Mouse (Mus musculus) heart, postnatal 10 days (tissue): Measurements from ENCODE around the gene Arl5b. TPM values are rescaled to one million over a fixed set of nuclear protein-coding genes. Genes with fewer than 3 reads are reported as not detected.

Experiments
- DNase-seq, 2 experiments: peaks; one replicate each; pipeline ENCODE4 v3.0.0; 2021
- intact Hi-C: fragments of 180-260 bp; cut with DNase I; formaldehyde crosslinking; loops from one replicate; pipeline ENCODE4 v1.15.1; 2025
- total RNA-seq, 2 experiments: library from RNA; stranded (reverse); gene quantifications; 2 replicates each; pipeline ENCODE4 v1.2.3; 2021

The Arl5b gene
- total RNA-seq, 2 experiments from 2014 or later, result 32.6 to 37.6 TPM

DNA sequence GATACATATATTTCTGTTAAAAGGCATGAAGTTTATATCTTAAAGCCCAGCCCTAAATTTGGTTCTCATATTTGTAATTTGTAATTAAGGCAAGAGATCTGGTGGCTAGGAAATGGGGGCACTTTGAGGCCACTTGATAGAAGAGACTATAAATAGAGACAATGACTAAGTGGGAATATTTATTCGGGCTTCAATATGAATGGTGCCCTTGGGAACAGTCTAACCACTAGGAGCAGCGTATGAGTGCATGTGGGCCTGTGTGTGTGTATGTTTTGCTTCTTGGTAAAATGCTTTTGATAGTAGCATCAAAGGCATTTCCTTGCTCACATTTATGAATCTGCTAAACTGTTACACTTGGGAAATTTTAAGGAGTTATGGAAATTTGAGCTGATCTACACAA lies 62.1 kb downstream of the Arl5b start:
- DNase-seq, result peak in 1 of 2 experiments; percentile 3
- intact Hi-C loops, result no loop called here

DNA sequence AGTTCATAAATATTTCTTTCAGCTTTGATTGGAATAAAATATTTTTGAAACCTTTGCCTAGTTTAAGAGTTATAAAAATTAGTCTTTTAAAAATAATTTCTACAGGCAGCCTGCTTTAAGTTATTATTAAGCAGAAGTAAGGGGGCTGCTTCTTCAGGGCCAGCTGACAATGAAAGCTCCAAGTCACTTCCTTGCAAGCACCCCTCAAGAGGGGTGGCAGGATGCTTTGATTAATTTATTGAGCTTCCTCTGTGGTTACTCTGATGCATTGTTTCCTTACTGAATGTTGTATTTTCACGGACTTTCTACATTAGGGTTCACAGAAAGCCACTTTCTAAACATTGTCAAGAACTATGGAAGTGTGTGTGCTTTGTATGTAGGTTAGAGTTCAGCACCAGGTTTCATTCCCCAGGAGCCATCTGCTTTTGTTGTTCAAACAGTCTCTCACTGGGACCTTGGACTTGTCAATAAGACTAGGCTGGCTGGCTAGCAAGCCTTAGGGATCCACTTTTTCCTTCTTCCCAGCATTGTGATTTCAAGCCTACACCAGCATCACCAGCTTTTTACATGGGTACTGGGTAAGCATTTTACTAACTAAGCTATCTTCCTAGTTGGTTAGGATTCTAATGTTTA lies 62.7 kb downstream of the Arl5b start:
- intact Hi-C loops, result no loop called here
- no peak for DNase-seq

DNA sequence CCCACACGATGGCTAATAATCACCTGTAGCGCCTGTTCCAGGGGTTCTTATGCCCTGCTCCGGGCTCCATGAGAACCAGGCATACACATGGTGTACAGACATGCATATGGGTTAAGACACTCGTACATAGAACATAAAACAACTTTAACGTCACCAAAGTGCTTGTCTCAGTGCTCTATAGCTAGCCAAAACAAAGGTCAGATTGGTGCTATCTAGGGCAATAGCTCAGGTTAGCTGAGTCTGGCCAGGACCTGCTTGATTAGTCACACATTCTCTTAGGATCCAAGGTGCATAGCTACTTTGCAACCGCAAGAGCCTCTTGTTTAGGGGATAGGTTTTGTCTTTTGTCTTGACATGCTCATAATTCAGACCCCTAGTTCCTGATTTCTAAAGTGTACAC lies 63.5 kb downstream of the Arl5b start:
- intact Hi-C loops, result no loop called here

GRCm38 (mm10) chr2:15121217-15121680 lies 72.1 kb downstream of the Arl5b start:
- no peak for DNase-seq
- intact Hi-C loops, result no loop called here

More for the DNA sequence above, 63.5 kb downstream of the Arl5b start:
- DNase-seq, result no peak

Other genes starting within 250 kb of the Arl5b start
- gene Nsun6, start 5.7 kb downstream of the Arl5b start, total RNA-seq, result 1 to 10 TPM; 5.0 to 8.0 TPM